Mouse (Mus musculus) lung, postnatal 4 days (tissue): ENCODE results near the gene Lyve1.

Source experiments
- DNase-seq, 2 experiments: peaks; one replicate each; pipeline ENCODE4 v3.0.0; 2021

Gene Lyve1

GRCm38 (mm10) chr7:110808962-110809361 lies 54.1 kb downstream of the Lyve1 start:
- peak in 1 of 2 experiments; percentile 6 for DNase-seq

- DNase-seq, result peak; percentile 36 to 67
Observed at GRCm38 (mm10) chr7:110807460-110808030, 55.5 kb downstream of the Lyve1 start.

GRCm38 (mm10) chr7:110804266-110804665 lies 58.8 kb downstream of the Lyve1 start:
- peak in 1 of 2 experiments; percentile 46 for DNase-seq

GRCm38 (mm10) chr7:110803131-110803530 lies 59.9 kb downstream of the Lyve1 start:
- no peak for DNase-seq

GRCm38 (mm10) chr7:110801028-110801427 lies 62.0 kb downstream of the Lyve1 start:
- peak; percentile 73 to 86 for DNase-seq
